Mouse (Mus musculus) G1E (cell line): Measurements from ENCODE around the gene Gabrg2. TPM values are rescaled to one million over a fixed set of nuclear protein-coding genes. Genes with fewer than 3 reads are reported as not detected.

Source experiments
- ATAC-seq: 2 replicates; pipeline ENCODE4 v1.8.0; 2016; ENCODE audit warnings: mild to moderate bottlenecking; ENCODE audit not compliant: insufficient number of reproducible peaks, poor library complexity, low FRiP score, severe bottlenecking; ENCODE audit errors: extremely low read depth
- DNase-seq: peaks from one replicate; pipeline ENCODE4 v3.0.0; 2012; ENCODE audit warnings: low spot score
- H3K27me3 ChIP-seq: 2 replicates; pipeline ENCODE4 v1.6.1; 2012; ENCODE audit warnings: mild to moderate bottlenecking, low read length, inconsistent platforms; ENCODE audit not compliant: insufficient read depth
- H3K36me3 ChIP-seq: replicated peaks from 2 replicates; pipeline ENCODE3; 2012; ENCODE audit warnings: mild to moderate bottlenecking, inconsistent platforms
- H3K4me1 ChIP-seq: 2 replicates; pipeline ENCODE4 v1.6.1; 2012; ENCODE audit warnings: low read depth, low read length, inconsistent platforms, mixed read lengths; ENCODE audit not compliant: insufficient read depth
- H3K4me3 ChIP-seq: 2 replicates; pipeline ENCODE4 v1.5.1; 2012; ENCODE audit warnings: low read depth, mild to moderate bottlenecking, inconsistent platforms, low read length, moderate library complexity, mixed read lengths
- H3K9me3 ChIP-seq: replicated peaks from 2 replicates; pipeline ENCODE4 v1.6.1; 2012; ENCODE audit warnings: inconsistent platforms
- CTCF ChIP-seq: IDR thresholded peaks from 2 replicates; pipeline ENCODE4 v1.5.1; 2012; ENCODE audit warnings: low read depth, low read length, inconsistent platforms, mixed read lengths
- GATA1 ChIP-seq: IDR thresholded peaks from 2 replicates; pipeline ENCODE4 v1.6.1; 2012; ENCODE audit warnings: borderline replicate concordance, low read length, inconsistent platforms, mixed read lengths
- GATA2 ChIP-seq: IDR thresholded peaks from 2 replicates; pipeline ENCODE4 v1.6.1; 2012; ENCODE audit warnings: low read depth, low read length, inconsistent platforms, borderline replicate concordance
- POLR2AphosphoS5 ChIP-seq: IDR thresholded peaks from 2 replicates; pipeline ENCODE4 v1.6.1; 2012; ENCODE audit warnings: low read depth, low read length, inconsistent platforms; ENCODE audit not compliant: insufficient replicate concordance
- TAL1 ChIP-seq: conservative IDR thresholded peaks from 2 replicates; pipeline ENCODE4 v1.6.1; 2012; ENCODE audit warnings: low read depth, low read length, inconsistent platforms, mixed read lengths
- polyA plus RNA-seq: library from polyadenylated mRNA; stranded (reverse); fragments of >175 nt; gene quantifications from 2 replicates; pipeline ENCODE4 v1.2.3, GENCODE M21; 2012
- total RNA-seq, 2 experiments: library from RNA; stranded (forward) in 1 of 2; stranded (reverse) in 1 of 2; fragments of 200-1000 nt in 1 of 2; fragments of >200 nt in 1 of 2; fragmentation: Nextera tagmentation in 1 of 2; gene quantifications; 2 replicates each; pipeline ENCODE4 v1.2.3; 2014 to 2017

The Gabrg2 gene
- total RNA-seq (2014; fragmentation: Nextera tagmentation) (not detected in 2 replicates), total RNA-seq (2017) (0.06 and 0.16 TPM in 2 replicates), polyA plus RNA-seq (not detected in 2 replicates)

GRCm38 (mm10) chr11:42000190-42001098 lies at the start of gene Gabrg2:
Gene Gabrg2 (minus strand): TSS chr11:42000857.
- Histone ChIP-seq H3K4me1 (no peaks in the 10 kb centered on the region), H3K27me3 (no peaks in the 10 kb centered on the region), H3K9me3 (no peaks in the 10 kb centered on the region), H3K36me3 (no peaks in the 10 kb centered on the region), H3K4me3 (no peak within 1 kb of the TSS)
- ATAC-seq: no peak
- no peak for DNase-seq
- no peak for TF ChIP-seq GATA1
- no peak for TF ChIP-seq CTCF

- no peak for ATAC-seq
- TF ChIP-seq POLR2AphosphoS5 (no peak), GATA1 (no peak), GATA2 (no peak), CTCF (no peak), TAL1 (no peak)
These were observed 47.5 kb upstream of the Gabrg2 start for GRCm38 (mm10) chr11:42048201-42048600.

GRCm38 (mm10) chr11:41999468-41999881 lies 1.2 kb downstream of the Gabrg2 start:
- TF ChIP-seq POLR2AphosphoS5 (no peak), GATA2 (no peak), TAL1 (no peak), GATA1 (no peak), CTCF (no peak)
- DNase-seq (no peak), ATAC-seq (no peak; the same call in 1 of the 2 replicates)
- Histone ChIP-seq H3K36me3 (no peaks in the 10 kb centered on the region), H3K9me3 (no peaks in the 10 kb centered on the region), H3K27me3 (no peaks in the 10 kb centered on the region), H3K4me3 (no peak overlapping the region), H3K4me1 (no peaks in the 10 kb centered on the region)

More at GRCm38 (mm10) chr11:42048201-42048600, 47.5 kb upstream of the Gabrg2 start:
- Histone ChIP-seq H3K36me3 (no peaks in the 10 kb centered on the region), H3K4me1 (no peaks in the 10 kb centered on the region), H3K9me3 (no peaks in the 10 kb centered on the region), H3K4me3 (no peak overlapping the region), H3K27me3 (no peaks in the 10 kb centered on the region)
- no peak for DNase-seq

- DNase-seq (no peak), ATAC-seq (no peak)
- Histone ChIP-seq H3K9me3 (no peaks in the 10 kb centered on the region), H3K4me1 (no peaks in the 10 kb centered on the region), H3K36me3 (no peaks in the 10 kb centered on the region), H3K27me3 (no peaks in the 10 kb centered on the region), H3K4me3 (no peak overlapping the region)
- TF ChIP-seq CTCF: no peak
- TF ChIP-seq POLR2AphosphoS5: no peak
- no peak for TF ChIP-seq TAL1
- no peak for TF ChIP-seq GATA2
- no peak for TF ChIP-seq GATA1
These were observed 20.5 kb downstream of the Gabrg2 start for GRCm38 (mm10) chr11:41980152-41980551.

- no peak overlapping the region for H3K4me3 ChIP-seq
- ATAC-seq (no peak), DNase-seq (no peak)
- no peaks in the 10 kb centered on the region for H3K27me3 ChIP-seq
- no peaks in the 10 kb centered on the region for H3K9me3 ChIP-seq
- H3K4me1 ChIP-seq: no peaks in the 10 kb centered on the region
- TF ChIP-seq POLR2AphosphoS5 (no peak), CTCF (no peak), TAL1 (no peak), GATA1 (no peak), GATA2 (no peak)
- no peaks in the 10 kb centered on the region for H3K36me3 ChIP-seq
These were observed 32.1 kb downstream of the Gabrg2 start for GRCm38 (mm10) chr11:41968595-41968994.

GRCm38 (mm10) chr11:41962706-41963105 lies 38.0 kb downstream of the Gabrg2 start:
- no peak overlapping the region for H3K4me3 ChIP-seq
- DNase-seq: no peak
- no peaks in the 10 kb centered on the region for H3K4me1 ChIP-seq
- no peaks in the 10 kb centered on the region for H3K27me3 ChIP-seq
- ATAC-seq: no peak
- H3K9me3 ChIP-seq: no peaks in the 10 kb centered on the region
- H3K36me3 ChIP-seq: no peaks in the 10 kb centered on the region
- no peak for TF ChIP-seq GATA1
- TF ChIP-seq TAL1: no peak
- TF ChIP-seq CTCF: no peak
- no peak for TF ChIP-seq GATA2
- no peak for TF ChIP-seq POLR2AphosphoS5
